Mouse (Mus musculus) G1E-ER4 (cell line): Measurements from ENCODE around the gene Zfp235. TPM values are rescaled to one million over a fixed set of nuclear protein-coding genes. Genes with fewer than 3 reads are reported as not detected.

Experiments used
- GATA1 ChIP-seq: IDR thresholded peaks from one replicate; pipeline ENCODE4 v1.8.0; 2012; ENCODE audit warnings: low read length, inconsistent platforms
- polyA plus RNA-seq: library from polyadenylated mRNA; stranded (reverse); fragments of >175 nt; gene quantifications from 2 replicates; pipeline ENCODE4 v1.2.3, GENCODE M21; 2012

Gene Zfp235
- polyA plus RNA-seq, result 3.2 and 3.6 TPM in 2 replicates

DNA sequence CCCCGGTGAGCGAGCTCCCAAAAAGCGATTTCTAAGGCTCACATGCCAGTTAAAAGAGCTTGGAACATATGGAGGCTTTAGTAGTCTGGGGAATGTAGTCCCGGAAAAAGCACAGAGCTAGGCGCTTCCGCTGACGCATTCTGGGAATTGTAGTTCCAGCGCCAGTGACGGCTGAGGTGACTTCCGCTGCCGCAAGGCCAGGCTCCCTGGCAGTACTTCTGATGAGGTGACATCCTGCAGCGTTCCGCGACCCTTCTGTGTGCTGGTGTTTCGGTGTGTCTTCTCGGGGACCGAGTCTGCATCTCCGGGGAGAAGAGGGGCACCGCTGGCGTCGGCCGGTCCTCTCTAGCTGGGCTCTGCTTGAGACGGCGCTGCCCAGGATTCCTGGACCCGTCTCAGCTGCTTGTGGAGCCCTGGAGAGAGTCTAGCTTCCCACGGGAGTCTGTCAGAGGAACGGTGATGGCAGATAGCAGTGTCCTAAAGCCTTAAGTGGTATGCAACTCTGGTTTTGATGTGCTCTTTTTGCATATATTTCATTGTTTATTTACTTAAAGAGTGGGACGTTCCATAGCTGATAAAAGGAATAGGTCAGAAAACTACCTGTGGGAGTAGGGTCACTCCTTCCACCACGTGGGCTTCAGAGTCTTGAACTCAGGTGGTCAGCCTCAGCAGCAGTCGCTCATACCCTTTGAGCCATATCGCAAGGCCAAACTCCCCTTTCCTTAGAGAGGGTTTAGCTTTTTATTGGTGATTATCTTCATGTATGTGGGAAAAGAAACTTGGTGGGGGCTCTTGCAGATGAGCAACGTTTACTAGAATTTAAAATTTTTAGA, at the start of gene Zfp235:
Zfp235 (plus strand) TSS at position 174 of the 833 bp plus-strand sequence.
- no peak for TF ChIP-seq GATA1

- TF ChIP-seq GATA1, result no peak
Measured at GRCm38 (mm10) chr7:24086871-24087270, 47.1 kb upstream of the Zfp235 start.

DNA sequence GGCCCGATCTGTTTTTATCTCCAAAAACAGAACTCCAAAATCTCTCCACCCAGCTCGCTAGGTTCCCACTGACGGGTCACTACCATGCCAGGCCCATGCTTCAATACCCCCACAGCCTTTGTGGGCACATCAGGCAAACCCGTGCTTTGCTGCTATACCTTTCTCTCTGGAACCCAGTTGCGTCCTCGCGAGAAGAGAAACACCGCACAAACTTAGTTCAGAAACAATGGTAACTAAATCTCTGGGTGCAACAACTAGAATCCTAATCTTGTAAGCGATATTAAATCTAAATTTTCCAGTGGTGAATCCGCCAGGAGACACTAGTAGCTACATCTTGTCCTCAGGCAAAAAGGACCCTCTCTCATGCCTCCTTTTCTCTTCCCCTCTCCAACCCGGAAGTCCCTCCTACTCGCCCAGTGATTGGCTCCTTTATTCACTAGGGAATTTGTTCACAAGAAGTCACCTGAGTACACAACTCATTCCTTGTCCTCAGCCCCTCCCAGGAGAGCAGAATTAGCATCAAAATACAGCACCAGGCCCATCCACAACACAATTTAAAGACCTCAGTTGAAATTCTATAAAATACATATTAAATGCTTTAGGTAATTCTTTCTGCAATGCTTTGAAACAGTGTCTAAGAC, 46.4 kb upstream of the Zfp235 start:
- TF ChIP-seq GATA1, result no peak

- TF ChIP-seq GATA1, result no peak
Measured at GRCm38 (mm10) chr7:24104403-24104802, 29.6 kb upstream of the Zfp235 start.

DNA sequence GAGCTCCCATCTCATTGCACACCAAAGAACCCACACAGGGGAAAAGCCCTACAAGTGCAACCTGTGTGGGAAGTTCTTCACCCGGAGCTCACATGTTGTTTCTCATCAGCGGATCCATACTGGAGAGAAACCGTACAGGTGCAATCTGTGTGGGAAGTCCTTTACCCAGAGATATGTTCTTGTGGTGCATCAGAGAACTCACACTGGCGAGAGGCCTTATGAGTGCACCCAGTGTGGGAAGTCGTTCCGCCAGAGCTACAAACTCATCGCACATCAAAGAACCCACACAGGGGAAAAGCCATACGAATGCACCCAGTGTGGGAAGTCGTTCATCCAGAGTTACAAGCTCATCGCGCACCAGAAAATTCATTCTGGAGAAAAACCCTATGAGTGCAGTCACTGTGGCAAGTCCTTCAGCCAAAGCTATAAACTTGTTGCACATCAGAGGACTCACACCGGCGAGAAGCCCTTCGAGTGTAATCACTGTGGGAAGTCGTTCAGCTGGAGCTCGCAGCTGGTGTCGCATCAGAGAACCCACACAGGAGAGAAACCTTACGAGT, 28.7 kb upstream of the Zfp235 start:
- TF ChIP-seq GATA1, result no peak

GRCm38 (mm10) chr7:24110839-24111238, 23.1 kb upstream of the Zfp235 start:
- TF ChIP-seq GATA1, result no peak

- no peak for TF ChIP-seq GATA1
Measured at GRCm38 (mm10) chr7:24111772-24112155, 22.2 kb upstream of the Zfp235 start.

DNA sequence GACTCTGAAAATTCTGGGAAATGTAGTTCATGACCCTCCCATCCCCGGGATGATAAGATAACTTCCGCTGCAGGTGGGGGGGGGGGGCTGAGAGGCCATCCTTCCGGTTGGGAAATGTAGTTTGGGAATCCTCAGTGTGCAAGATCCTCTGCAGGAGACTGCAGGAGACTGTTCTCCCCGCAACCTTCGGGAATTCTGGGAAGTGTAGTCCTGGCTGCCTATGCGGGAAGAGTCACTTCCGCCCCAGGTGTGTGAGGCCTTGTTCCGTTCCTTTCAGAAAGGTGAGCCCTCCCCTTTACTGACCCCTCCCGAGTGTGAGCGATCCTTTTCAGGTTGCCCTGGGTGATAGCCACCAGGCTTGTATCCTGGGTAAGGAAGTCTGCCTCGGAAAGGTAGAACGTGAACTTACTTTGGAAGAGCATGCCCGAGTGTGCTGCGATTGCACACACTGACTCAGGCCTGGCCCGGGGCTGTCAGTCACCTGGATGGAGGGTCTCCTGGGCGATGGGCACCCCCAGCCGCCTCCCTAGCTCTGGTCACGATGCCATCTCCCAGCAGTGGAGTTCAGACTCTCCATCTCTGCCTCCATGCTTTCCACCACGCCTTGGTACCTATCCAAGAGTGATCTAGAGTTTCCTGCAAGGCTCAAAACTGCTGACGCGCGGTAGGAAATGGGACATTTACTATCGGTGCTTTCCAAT, 21.7 kb upstream of the Zfp235 start, which contains the start of gene Zfp112:
Zfp112 (plus strand) TSS at position 159 of the 701 bp plus-strand sequence.
- TF ChIP-seq GATA1, result no peak

DNA sequence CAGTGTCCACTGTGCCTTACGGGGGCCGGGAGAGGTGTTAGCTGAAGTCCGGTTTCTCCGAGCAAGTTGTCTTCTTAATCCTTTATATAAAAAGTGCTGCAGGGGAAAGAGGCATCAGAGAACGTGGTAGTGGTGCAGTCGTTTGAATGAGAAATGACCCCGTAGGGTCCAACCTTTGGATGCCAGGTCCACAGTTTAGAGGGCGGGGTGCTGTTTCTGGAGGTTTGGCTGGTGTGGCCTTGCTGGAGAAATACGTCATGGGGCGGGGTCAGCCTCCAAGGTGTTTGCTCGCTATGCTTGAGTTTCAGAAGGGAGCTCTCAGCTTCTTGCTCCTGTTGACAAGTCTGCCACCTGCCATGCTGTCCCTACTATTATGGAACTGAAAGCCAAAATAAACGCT, 21.0 kb upstream of the Zfp235 start:
- no peak for TF ChIP-seq GATA1

GRCm38 (mm10) chr7:24116655-24117054, 17.3 kb upstream of the Zfp235 start:
- TF ChIP-seq GATA1, result no peak

DNA sequence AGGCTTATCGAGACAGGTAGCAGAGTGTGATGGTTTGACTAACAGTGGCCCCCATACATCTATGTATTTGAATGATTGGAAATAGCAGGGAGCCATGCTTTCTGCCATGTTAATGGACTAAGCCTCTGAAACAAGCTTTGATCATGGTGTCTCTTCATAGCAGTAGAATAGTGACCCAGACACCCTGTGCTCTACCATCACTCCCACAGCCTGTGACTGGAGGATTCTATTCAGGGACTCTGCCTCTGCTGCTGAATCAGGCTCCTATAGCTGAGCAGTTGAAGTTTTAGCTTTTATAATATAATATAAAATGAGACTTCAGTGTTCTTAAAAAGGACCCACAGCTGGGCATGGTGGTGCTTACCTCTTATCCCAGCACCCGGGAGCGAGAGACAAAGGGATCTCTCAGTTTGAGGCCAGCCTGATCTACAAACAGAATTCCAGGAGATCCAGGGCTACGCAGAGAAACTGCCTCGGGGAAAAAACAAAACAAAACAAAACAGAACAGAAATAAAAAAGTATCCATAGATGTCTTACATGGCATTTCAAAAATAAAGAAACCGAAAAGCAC, 459 bp upstream of the Zfp235 start:
- TF ChIP-seq GATA1, result no peak

DNA sequence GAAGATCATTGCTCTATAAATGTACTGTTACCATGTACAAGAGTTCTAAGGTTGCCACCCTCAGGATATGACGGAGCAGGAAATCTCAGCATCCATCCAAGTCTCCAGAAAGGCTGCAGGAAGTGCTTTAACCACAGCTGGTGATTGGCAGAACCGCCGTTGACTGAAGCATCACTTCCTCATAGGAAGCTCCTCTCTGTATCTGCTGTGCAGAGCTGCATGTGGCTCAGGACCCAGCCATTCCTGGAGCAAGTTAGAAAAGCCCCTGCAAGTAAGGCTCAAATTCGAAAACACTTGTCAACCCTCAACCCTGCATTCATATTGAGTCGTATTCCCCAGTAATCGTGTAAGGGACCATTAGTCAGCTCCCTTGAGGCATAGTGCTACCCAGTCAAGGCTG, 8.6 kb downstream of the Zfp235 start:
- no peak for TF ChIP-seq GATA1

DNA sequence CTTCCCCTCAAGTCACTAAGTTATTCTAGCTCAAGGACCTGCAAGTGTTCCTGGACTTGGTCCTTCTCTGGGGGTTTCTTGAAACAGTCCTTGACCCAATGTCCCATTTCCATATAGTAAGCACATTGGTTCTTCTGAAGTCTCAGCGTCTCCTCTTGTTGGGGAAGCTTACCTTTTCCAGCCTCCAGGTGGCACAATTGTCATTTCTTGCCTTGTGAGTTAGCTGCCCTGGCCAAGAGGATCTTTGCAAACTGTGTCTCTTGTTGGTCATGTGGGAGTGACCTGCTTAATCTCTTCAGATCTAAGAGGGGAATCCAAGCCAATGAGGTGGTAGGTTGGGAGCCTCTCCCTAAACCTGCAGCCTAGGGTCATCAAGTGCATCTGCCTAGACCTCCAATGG, 19.3 kb downstream of the Zfp235 start:
- TF ChIP-seq GATA1, result no peak

GRCm38 (mm10) chr7:24172191-24172590, 38.2 kb downstream of the Zfp235 start:
- no peak for TF ChIP-seq GATA1

- no peak for TF ChIP-seq GATA1
Measured at GRCm38 (mm10) chr7:24174618-24175336, 40.8 kb downstream of the Zfp235 start, which contains the start of gene Zfp114. Gene Zfp114, plus strand, starts transcription at chr7:24175060.

DNA sequence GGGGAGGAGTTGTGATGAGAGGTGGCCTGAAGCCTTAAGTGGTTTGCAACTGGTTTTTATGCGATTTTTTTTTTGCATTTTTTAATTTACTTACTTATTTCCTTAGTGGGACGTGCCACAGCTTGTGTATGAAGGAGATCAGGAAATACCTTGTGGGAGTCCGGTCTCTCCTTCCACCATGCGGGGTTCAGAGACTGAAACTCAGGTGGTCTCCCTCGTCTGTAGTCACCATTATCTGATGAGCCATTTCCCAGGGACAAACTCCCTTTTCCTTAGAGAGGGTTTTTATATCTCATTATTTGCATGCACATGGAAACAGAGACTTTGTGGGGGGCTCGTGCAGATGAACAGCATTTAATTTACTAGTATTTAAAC, 41.4 kb downstream of the Zfp235 start:
- TF ChIP-seq GATA1, result no peak
